Mouse (Mus musculus) embryo, embryonic 9.5 days (tissue): ENCODE measurements around the gene Olfr90.
"Not testable (repeated sequence)": the region's sequence is repeated elsewhere in the genome, so short reads cannot be mapped to it uniquely, and the experiment has no call there.

Experiments
- DNase-seq: peaks from one replicate; pipeline ENCODE4 v3.0.0-alpha.2; 2017; ENCODE audit errors: extremely low spot score

The Olfr90 gene

GRCm38 (mm10) chr17:37088399-37088798 lies at the start of gene Olfr90:
Olfr90 (minus strand) TSS chr17:37088499.
- no peak for DNase-seq

- DNase-seq, result not testable (repeated sequence)
These were observed 43.1 kb upstream of the Olfr90 start for GRCm38 (mm10) chr17:37131366-37131765.

- DNase-seq, result no peak
These were observed 31.7 kb upstream of the Olfr90 start, which contains the start of gene Olfr92 for GRCm38 (mm10) chr17:37119988-37120387. Olfr92 (minus strand) TSS chr17:37120088.

GRCm38 (mm10) chr17:37098178-37098577 lies 9.9 kb upstream of the Olfr90 start, which contains the start of gene Olfr91:
Olfr91 (minus strand) TSS chr17:37098278.
- no peak for DNase-seq

GRCm38 (mm10) chr17:37093289-37093688 lies 5.0 kb upstream of the Olfr90 start:
- DNase-seq, result no peak

GRCm38 (mm10) chr17:37092198-37092597 lies 3.9 kb upstream of the Olfr90 start:
- DNase-seq, result no peak

- no peak for DNase-seq
These were observed 2.8 kb downstream of the Olfr90 start for GRCm38 (mm10) chr17:37085545-37085944.

- DNase-seq, result no peak
These were observed 3.7 kb downstream of the Olfr90 start for GRCm38 (mm10) chr17:37084632-37085031.

- peak; percentile 82 for DNase-seq
These were observed 5.0 kb downstream of the Olfr90 start for GRCm38 (mm10) chr17:37083327-37083726.

- DNase-seq, result no peak
These were observed 6.6 kb downstream of the Olfr90 start for GRCm38 (mm10) chr17:37081659-37082058.

- DNase-seq, result peak; percentile 11
These were observed 8.2 kb downstream of the Olfr90 start for GRCm38 (mm10) chr17:37080119-37080518.

GRCm38 (mm10) chr17:37078990-37079389 lies 9.3 kb downstream of the Olfr90 start:
- DNase-seq, result no peak

GRCm38 (mm10) chr17:37078193-37078592 lies 10.1 kb downstream of the Olfr90 start:
- DNase-seq, result no peak

- no peak for DNase-seq
These were observed 12.5 kb downstream of the Olfr90 start for GRCm38 (mm10) chr17:37075766-37076165.

- DNase-seq, result no peak
These were observed 13.1 kb downstream of the Olfr90 start for GRCm38 (mm10) chr17:37075181-37075580.

- DNase-seq, result no peak
These were observed 15.5 kb downstream of the Olfr90 start for GRCm38 (mm10) chr17:37072730-37073276.

- DNase-seq, result no peak
These were observed 16.1 kb downstream of the Olfr90 start for GRCm38 (mm10) chr17:37072080-37072729.

GRCm38 (mm10) chr17:37070121-37070520 lies 18.2 kb downstream of the Olfr90 start:
- no peak for DNase-seq

- no peak for DNase-seq
These were observed 20.4 kb downstream of the Olfr90 start for GRCm38 (mm10) chr17:37067861-37068260.

GRCm38 (mm10) chr17:37065993-37066392 lies 22.3 kb downstream of the Olfr90 start:
- DNase-seq, result no peak

GRCm38 (mm10) chr17:37063686-37064495 lies 24.4 kb downstream of the Olfr90 start:
- DNase-seq, result no peak

GRCm38 (mm10) chr17:37063063-37063462 lies 25.2 kb downstream of the Olfr90 start:
- no peak for DNase-seq
